29 mouse cellular contexts compared by ENCODE assay signal in the genomic region with DNA sequence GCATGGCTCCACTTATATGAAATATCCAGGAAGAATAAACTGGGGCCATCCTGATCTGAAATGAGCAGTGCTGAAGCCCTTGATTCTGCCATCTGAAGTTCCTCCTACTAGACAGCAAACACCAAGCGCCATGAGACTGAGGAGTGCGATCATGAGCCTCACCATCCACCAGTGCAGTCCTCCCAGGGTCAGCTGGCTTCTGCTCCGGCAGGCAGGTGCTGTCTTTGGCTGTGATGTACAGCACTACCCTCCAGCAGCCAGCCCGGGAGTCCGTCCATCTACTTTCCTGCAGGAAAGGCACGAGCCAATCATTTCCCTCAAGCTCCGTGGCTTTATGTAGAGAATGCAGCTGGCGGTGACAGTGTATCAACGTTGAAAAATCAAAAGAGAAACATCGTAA. TPM values are rescaled to one million over a fixed set of nuclear protein-coding genes. Genes with fewer than 3 reads are reported as not detected.
DNase-seq lines count a peak whose midpoint lies in the region; ATAC-seq and TF ChIP-seq lines count a peak whose summit lies in the region.
"Had no signal": no experiment of that assay in that cellular context is flagged by ENCODE, and none has a peak within 500 bp of the region (broad histone marks: within the 10 kb centered on the region; RNA-seq: fewer than 3 reads in every experiment).

No protein-coding gene starts in this region.

- no peak for TF ChIP-seq CTCF in gastrocnemius, adult 2 months (IDR thresholded peaks at IDR 0.05)

- intact Hi-C loops in gastrocnemius, adult 2 months (cut with DNase I) = loop anchor here (10.0 kb wide), 1 partner anchor 119 kb away; no protein-coding TSS in a partner anchor

- no peak overlapping the region for H3K4me3 ChIP-seq in gastrocnemius, adult 2 months
- H3K4me3 ChIP-seq in midbrain, embryonic 11.5 days (ENCODE audit: low read depth, low read length) = no peak overlapping the region
- no peak overlapping the region for H3K4me3 ChIP-seq in midbrain, embryonic 13.5 days (replicated peaks)
- H3K4me3 ChIP-seq: embryonic facial prominence, embryonic 10.5 days; embryonic facial prominence, embryonic 13.5 days; erythroblast, embryonic 14.5 days; forebrain, embryonic 12.5 days; forebrain, embryonic 15.5 days; heart, embryonic 12.5 days; heart, embryonic 15.5 days had no signal

- H3K27ac ChIP-seq in gastrocnemius, adult 2 months = no peak overlapping the region
- H3K27ac ChIP-seq in midbrain, embryonic 11.5 days (ENCODE audit: low read depth, low read length) = no peak overlapping the region
- H3K27ac ChIP-seq in midbrain, embryonic 13.5 days = no peak overlapping the region
- H3K27ac ChIP-seq: embryonic facial prominence, embryonic 10.5 days; embryonic facial prominence, embryonic 13.5 days; forebrain, embryonic 12.5 days; forebrain, embryonic 15.5 days; heart, embryonic 15.5 days; hindbrain, embryonic 14.5 days; hindbrain, postnatal 0 days had no signal

- no peak overlapping the region for H3K4me2 ChIP-seq in midbrain, embryonic 11.5 days
- H3K4me2 ChIP-seq in midbrain, embryonic 13.5 days (replicated peaks) = no peak overlapping the region
- H3K4me2 ChIP-seq: embryonic facial prominence, embryonic 13.5 days; forebrain, embryonic 12.5 days; forebrain, embryonic 15.5 days; heart, embryonic 12.5 days; heart, embryonic 15.5 days; hindbrain, embryonic 14.5 days had no signal

- peak; percentile 43 to 61 for DNase-seq in cerebellum, adult 18-20 months
- DNase-seq in cerebellum, adult 11 months = no peak
- DNase-seq in cerebellum, postnatal 10 days = peak; percentile 67 to 78
- no peak for DNase-seq in cerebellum, adult 11-12 months
- DNase-seq in gastrocnemius, adult 2 months = peak; percentile 36
- DNase-seq in gastrocnemius, postnatal 4 days (ENCODE audit: low spot score in 2 of 2) = no peak
- DNase-seq in midbrain, embryonic 11.5 days (ENCODE audit: low spot score, missing footprints) = peak; percentile 44
- DNase-seq: adrenal gland, adult 8-10 months; adrenal gland, postnatal 25 days; embryo, embryonic 11 days; gastrocnemius, postnatal 10 days; gastrocnemius, postnatal 36 days; heart, adult 18-20 months; heart, postnatal 10 days; heart, postnatal 4 days; kidney, adult 18-20 months had no signal

- no peaks in the 10 kb centered on the region for H3K27me3 ChIP-seq in midbrain, embryonic 11.5 days (ENCODE audit: control insufficient read depth, insufficient read depth, low read length)
- no peaks in the 10 kb centered on the region for H3K27me3 ChIP-seq in midbrain, embryonic 13.5 days
- H3K27me3 ChIP-seq: embryonic facial prominence, embryonic 13.5 days; forebrain, embryonic 15.5 days had no signal

- no peaks in the 10 kb centered on the region for H3K4me1 ChIP-seq in midbrain, embryonic 11.5 days (ENCODE audit: control insufficient read depth, insufficient read depth, low read length)
- no peaks in the 10 kb centered on the region for H3K4me1 ChIP-seq in midbrain, embryonic 13.5 days (replicated peaks)
- H3K4me1 ChIP-seq: embryonic facial prominence, embryonic 10.5 days; embryonic facial prominence, embryonic 13.5 days; forebrain, embryonic 12.5 days; forebrain, embryonic 15.5 days; heart, embryonic 12.5 days; heart, embryonic 15.5 days had no signal

- H3K9ac ChIP-seq in midbrain, embryonic 11.5 days (ENCODE audit: low read length) = no peak overlapping the region
- H3K9ac ChIP-seq in midbrain, embryonic 13.5 days (replicated peaks) = no peak overlapping the region
- H3K9ac ChIP-seq: embryonic facial prominence, embryonic 13.5 days; forebrain, embryonic 12.5 days; forebrain, embryonic 15.5 days; heart, embryonic 12.5 days; heart, embryonic 15.5 days; hindbrain, embryonic 14.5 days had no signal

- no peaks in the 10 kb centered on the region for H3K9me3 ChIP-seq in midbrain, embryonic 11.5 days (ENCODE audit: control insufficient read depth, low read length)
- H3K9me3 ChIP-seq in midbrain, embryonic 13.5 days = no peaks in the 10 kb centered on the region
- H3K9me3 ChIP-seq: embryonic facial prominence, embryonic 10.5 days; embryonic facial prominence, embryonic 13.5 days; forebrain, embryonic 12.5 days; forebrain, embryonic 15.5 days; heart, embryonic 12.5 days; heart, embryonic 15.5 days had no signal

- no peaks in the 10 kb centered on the region for H3K36me3 ChIP-seq in midbrain, embryonic 11.5 days (ENCODE audit: control insufficient read depth, insufficient read depth, low read length)
- no peaks in the 10 kb centered on the region for H3K36me3 ChIP-seq in midbrain, embryonic 13.5 days
- H3K36me3 ChIP-seq: embryonic facial prominence, embryonic 10.5 days; embryonic facial prominence, embryonic 13.5 days; forebrain, embryonic 12.5 days; forebrain, embryonic 15.5 days; heart, embryonic 12.5 days; heart, embryonic 15.5 days had no signal

- no peak for ATAC-seq in midbrain, embryonic 11.5 days (ENCODE audit: low FRiP score)
- ATAC-seq in midbrain, embryonic 13.5 days = no peak
- ATAC-seq: activated CD4-positive, CD25-positive, alpha-beta regulatory T cell, adult 4 months; forebrain, embryonic 15.5 days; hindbrain, postnatal 0 days; inflammation-experienced regulatory T-cells, adult 6 months; intestine, embryonic 16.5 days had no signal

- WGBS in midbrain, embryonic 11.5 days = 92% methylated on average over 10 of the region's 10 CpGs
- WGBS in midbrain, embryonic 13.5 days = 88% methylated on average over 10 of the region's 10 CpGs

RNA-seq across cellular contexts. Expression of gene Trio, which starts 10.0 kb away (rescaled TPM):
- total RNA-seq in gastrocnemius, adult 2 months (2021) = 10 to 100 TPM; 35.3 to 43.2 TPM
- total RNA-seq in gastrocnemius, postnatal 4 days (2021) = 100 to 1,000 TPM; 159 to 162 TPM
- 32.5 and 36.2 TPM in 2 replicates for polyA plus RNA-seq in midbrain, embryonic 11.5 days (2014; fragmentation: Nextera tagmentation; extraction: Ambion mirVana)
- 37.9 and 39.7 TPM in 2 replicates for polyA plus RNA-seq in midbrain, embryonic 13.5 days (2015; fragmentation: Nextera tagmentation; extraction: Ambion mirVana)

Comparison
In these comparisons a context has a peak if more than half of its experiments do, and no peak if none do; other contexts are left out.
1. DNase-seq: peak in cerebellum, adult 18-20 months (2 of 2), cerebellum, postnatal 10 days (2 of 2), gastrocnemius, adult 2 months (single experiment) and midbrain, embryonic 11.5 days (single experiment); none in cerebellum, adult 11 months (single experiment), cerebellum, adult 11-12 months (single experiment) and gastrocnemius, postnatal 4 days (0 of 2).